Mouse (Mus musculus): ENCODE data around the gene Klk1. TPM values are rescaled to one million over a fixed set of nuclear protein-coding genes. Genes with fewer than 3 reads are reported as not detected.
"Not testable (repeated sequence)": the region's sequence is repeated elsewhere in the genome, so short reads cannot be mapped to it uniquely, and the experiment has no call there.

Gene Klk1
- 9.7 and 10.7 TPM in 2 replicates for polyA plus RNA-seq (2015; fragmentation: Nextera tagmentation; extraction: Ambion mirVana)

- Histone ChIP-seq H3K4me3 (ENCODE audit: low read depth, low read length) (no peak within 1 kb of the TSS), H3K27me3 (ENCODE audit: control insufficient read depth, insufficient read depth, low read length) (no peaks in the 10 kb centered on the region), H3K36me3 (ENCODE audit: control insufficient read depth, insufficient read depth, low read length) (no peaks in the 10 kb centered on the region), H3K4me2 (replicated peaks; ENCODE audit: low read depth) (no peak within 1 kb of the TSS), H3K27ac (replicated peaks) (no peak within 1 kb of the TSS), H3K4me1 (replicated peaks; ENCODE audit: control insufficient read depth, insufficient read depth) (no peaks in the 10 kb centered on the region), H3K9ac (ENCODE audit: low read length) (no peak within 1 kb of the TSS), H3K9me3 (ENCODE audit: control insufficient read depth, low read length) (no peaks in the 10 kb centered on the region)
- ATAC-seq (ENCODE audit: low FRiP score, low TSS enrichment) (no peak), DNase-seq (ENCODE audit: low spot score) (peak; percentile 29)
- 18% methylated on average over 1 of the region's 1 CpGs for WGBS
- TF ChIP-seq CTCF (IDR thresholded peaks at IDR 0.05; ENCODE audit: low read depth) = no peak
- TF ChIP-seq EP300 (optimal IDR thresholded peaks at IDR 0.05) = no peak
Observed at GRCm38 (mm10) chr7:44225076-44225475, at the start of gene Klk1. TSS of gene Klk1 (plus strand) at chr7:44225360.

- 44% methylated on average over 9 of the region's 9 CpGs for WGBS
Observed at GRCm38 (mm10) chr7:44179299-44180045, 45.7 kb upstream of the Klk1 start.

GRCm38 (mm10) chr7:44186516-44186915 is 38.6 kb upstream of the Klk1 start:
- not testable (repeated sequence) for H3K4me3 ChIP-seq (ENCODE audit: low read depth, low read length); H3K27ac ChIP-seq (replicated peaks); H3K9ac ChIP-seq (ENCODE audit: low read length); H3K9me3 ChIP-seq (ENCODE audit: control insufficient read depth, low read length); H3K27me3 ChIP-seq (ENCODE audit: control insufficient read depth, insufficient read depth, low read length); H3K36me3 ChIP-seq (ENCODE audit: control insufficient read depth, insufficient read depth, low read length); H3K4me1 ChIP-seq (replicated peaks; ENCODE audit: control insufficient read depth, insufficient read depth); H3K4me2 ChIP-seq (replicated peaks; ENCODE audit: low read depth)
- 48% methylated on average over 8 of the region's 8 CpGs for WGBS
- DNase-seq (ENCODE audit: low spot score) = peak; percentile 76
- peak; percentile 84; the same call in 1 of the 2 replicates for ATAC-seq (ENCODE audit: low FRiP score, low TSS enrichment)

More at GRCm38 (mm10) chr7:44179299-44180045, 45.7 kb upstream of the Klk1 start:
- no peak overlapping the region for H3K4me2 ChIP-seq (replicated peaks; ENCODE audit: low read depth)
- no peaks in the 10 kb centered on the region for H3K9me3 ChIP-seq (ENCODE audit: control insufficient read depth, low read length)
- no peak overlapping the region for H3K27ac ChIP-seq (replicated peaks)
- H3K4me1 ChIP-seq (replicated peaks; ENCODE audit: control insufficient read depth, insufficient read depth) = no peaks in the 10 kb centered on the region
- TF ChIP-seq CTCF (IDR thresholded peaks at IDR 0.05; ENCODE audit: low read depth) (no peak), EP300 (optimal IDR thresholded peaks at IDR 0.05) (no peak)
- ATAC-seq (ENCODE audit: low FRiP score, low TSS enrichment) (peak; percentile 87), DNase-seq (ENCODE audit: low spot score) (peak; percentile 69)
- H3K27me3 ChIP-seq (ENCODE audit: control insufficient read depth, insufficient read depth, low read length) = no peaks in the 10 kb centered on the region
- no peak overlapping the region for H3K9ac ChIP-seq (ENCODE audit: low read length)
- H3K4me3 ChIP-seq (ENCODE audit: low read depth, low read length) = no peak overlapping the region
- no peaks in the 10 kb centered on the region for H3K36me3 ChIP-seq (ENCODE audit: control insufficient read depth, insufficient read depth, low read length)

GRCm38 (mm10) chr7:44187936-44188335 is 37.2 kb upstream of the Klk1 start, which contains the start of gene Klk1b24:
TSS of gene Klk1b24 (plus strand) at chr7:44188236.
- not testable (repeated sequence) for H3K9me3 ChIP-seq (ENCODE audit: control insufficient read depth, low read length); H3K36me3 ChIP-seq (ENCODE audit: control insufficient read depth, insufficient read depth, low read length); H3K4me2 ChIP-seq (replicated peaks; ENCODE audit: low read depth); H3K27me3 ChIP-seq (ENCODE audit: control insufficient read depth, insufficient read depth, low read length); H3K4me1 ChIP-seq (replicated peaks; ENCODE audit: control insufficient read depth, insufficient read depth); H3K9ac ChIP-seq (ENCODE audit: low read length); H3K27ac ChIP-seq (replicated peaks); ATAC-seq (ENCODE audit: low FRiP score, low TSS enrichment); H3K4me3 ChIP-seq (ENCODE audit: low read depth, low read length); DNase-seq (ENCODE audit: low spot score)

- not testable (repeated sequence) for ATAC-seq (ENCODE audit: low FRiP score, low TSS enrichment); H3K9ac ChIP-seq (ENCODE audit: low read length); H3K36me3 ChIP-seq (ENCODE audit: control insufficient read depth, insufficient read depth, low read length); H3K4me1 ChIP-seq (replicated peaks; ENCODE audit: control insufficient read depth, insufficient read depth); DNase-seq (ENCODE audit: low spot score); H3K9me3 ChIP-seq (ENCODE audit: control insufficient read depth, low read length); H3K27me3 ChIP-seq (ENCODE audit: control insufficient read depth, insufficient read depth, low read length); H3K4me3 ChIP-seq (ENCODE audit: low read depth, low read length); H3K4me2 ChIP-seq (replicated peaks; ENCODE audit: low read depth); H3K27ac ChIP-seq (replicated peaks)
- 88% methylated on average over 1 of the region's 1 CpGs for WGBS
Observed at GRCm38 (mm10) chr7:44193466-44193865, 31.7 kb upstream of the Klk1 start.

- DNase-seq (ENCODE audit: low spot score) (no peak), ATAC-seq (ENCODE audit: low FRiP score, low TSS enrichment) (no peak)
- no peak for TF ChIP-seq CTCF (IDR thresholded peaks at IDR 0.05; ENCODE audit: low read depth)
- Histone ChIP-seq H3K9me3 (ENCODE audit: control insufficient read depth, low read length) (no peaks in the 10 kb centered on the region), H3K36me3 (ENCODE audit: control insufficient read depth, insufficient read depth, low read length) (no peaks in the 10 kb centered on the region), H3K9ac (ENCODE audit: low read length) (no peak within 1 kb of the TSS), H3K4me3 (ENCODE audit: low read depth, low read length) (no peak within 1 kb of the TSS), H3K4me1 (replicated peaks; ENCODE audit: control insufficient read depth, insufficient read depth) (no peaks in the 10 kb centered on the region), H3K4me2 (replicated peaks; ENCODE audit: low read depth) (no peak within 1 kb of the TSS), H3K27me3 (ENCODE audit: control insufficient read depth, insufficient read depth, low read length) (no peaks in the 10 kb centered on the region), H3K27ac (replicated peaks) (no peak within 1 kb of the TSS)
- WGBS = 56% methylated on average over 3 of the region's 3 CpGs
Observed at GRCm38 (mm10) chr7:44197891-44198290, 27.3 kb upstream of the Klk1 start, which contains the start of gene Klk1b3. TSS of gene Klk1b3 (plus strand) at chr7:44198191.

GRCm38 (mm10) chr7:44207135-44207534 is 18.0 kb upstream of the Klk1 start, which contains the start of gene Klk1b4:
TSS of gene Klk1b4 (plus strand) at chr7:44207435.
- not testable (repeated sequence) for ATAC-seq (ENCODE audit: low FRiP score, low TSS enrichment); H3K27ac ChIP-seq (replicated peaks); H3K4me2 ChIP-seq (replicated peaks; ENCODE audit: low read depth); H3K36me3 ChIP-seq (ENCODE audit: control insufficient read depth, insufficient read depth, low read length); H3K9me3 ChIP-seq (ENCODE audit: control insufficient read depth, low read length); H3K27me3 ChIP-seq (ENCODE audit: control insufficient read depth, insufficient read depth, low read length); H3K4me1 ChIP-seq (replicated peaks; ENCODE audit: control insufficient read depth, insufficient read depth); DNase-seq (ENCODE audit: low spot score); H3K9ac ChIP-seq (ENCODE audit: low read length); H3K4me3 ChIP-seq (ENCODE audit: low read depth, low read length)
- 34% methylated on average over 3 of the region's 3 CpGs for WGBS
